Mouse (Mus musculus) limb, embryonic 14.5 days (tissue): ENCODE results near the gene Ucp2. TPM values are rescaled to one million over a fixed set of nuclear protein-coding genes. Genes with fewer than 3 reads are reported as not detected.

ENCODE experiments used
- ATAC-seq: fragments of 200-750 bp; cut with Nextera tagmentation; 2 replicates; pipeline ENCODE4 v1.8.0; 2017; ENCODE audit warnings: low read depth, moderate number of reproducible peaks, moderate TSS enrichment; ENCODE audit not compliant: low FRiP score
- DNase-seq: peaks from one replicate; pipeline ENCODE4 v3.0.0-alpha.2; 2015; ENCODE audit warnings: low spot score
- H3K27ac ChIP-seq: fragments of 300-500 bp; sonication (generic); replicated peaks from 2 replicates; pipeline ENCODE4 v1.5.1; 2014; ENCODE audit warnings: low read depth, mild to moderate bottlenecking, low read length, moderate library complexity, mixed read lengths
- H3K27me3 ChIP-seq: fragments of 300-500 bp; sonication (generic); 2 replicates; pipeline ENCODE4 v1.6.1; 2014; ENCODE audit warnings: low read length, mixed read lengths; ENCODE audit not compliant: control insufficient read depth, insufficient read depth
- H3K36me3 ChIP-seq: fragments of 300-500 bp; sonication (generic); 2 replicates; pipeline ENCODE4 v1.6.1; 2014; ENCODE audit warnings: mild to moderate bottlenecking, low read length, moderate library complexity, mixed read lengths; ENCODE audit not compliant: control insufficient read depth, insufficient read depth
- H3K4me1 ChIP-seq: fragments of 300-500 bp; sonication (generic); 2 replicates; pipeline ENCODE4 v1.6.1; 2014; ENCODE audit warnings: antibody characterized with exemption, low read length, mixed read lengths; ENCODE audit not compliant: control insufficient read depth, insufficient read depth
- H3K4me2 ChIP-seq: fragments of 300-500 bp; sonication (generic); replicated peaks from 2 replicates; pipeline ENCODE4 v1.6.1; 2014; ENCODE audit warnings: low read depth, mild to moderate bottlenecking, low read length, moderate library complexity; ENCODE audit not compliant: severe bottlenecking
- H3K4me3 ChIP-seq: fragments of 300-500 bp; sonication (generic); replicated peaks from 2 replicates; pipeline ENCODE4 v1.5.1; 2014; ENCODE audit warnings: low read length
- H3K9ac ChIP-seq: fragments of 300-500 bp; sonication (generic); 2 replicates; pipeline ENCODE4 v1.6.1; 2014; ENCODE audit warnings: mild to moderate bottlenecking, low read depth, low read length, moderate library complexity; ENCODE audit not compliant: severe bottlenecking
- H3K9me3 ChIP-seq: fragments of 300-500 bp; sonication (generic); 2 replicates; pipeline ENCODE4 v1.6.1; 2016; ENCODE audit warnings: low read length; ENCODE audit not compliant: control insufficient read depth
- POLR2A ChIP-seq: fragments of 200-500 bp; IDR thresholded peaks from 2 replicates; pipeline ENCODE4 v1.8.0; 2012; ENCODE audit warnings: inconsistent platforms, mild to moderate bottlenecking, moderate library complexity, borderline replicate concordance; ENCODE audit not compliant: insufficient read depth, insufficient read length; ENCODE audit errors: extremely low read depth
- WGBS: fragments of 180-500 bp; shearing (Covaris S2); extraction: QIAGEN DNeasy Blood & Tissue Kit; methylation state at CpG from one replicate; pipeline ENCODE4 v1.1.7; 2014; 5-methylcytosine and 5-hydroxymethylcytosine counted together
- polyA plus RNA-seq, 2 experiments: library from polyadenylated mRNA; depleted of rRNA in 1 of 2; stranded (reverse) in 1 of 2; unstranded in 1 of 2; fragments of >200 nt; fragmentation: Nextera tagmentation in 1 of 2; extraction: Ambion mirVana in 1 of 2; gene quantifications; 2 replicates each; pipeline versions ENCODE4 v1.2.1 to v1.2.3; 2012 to 2014

The Ucp2 gene
- 104 and 159 TPM in 2 replicates for polyA plus RNA-seq (2012; rRNA removed)
- polyA plus RNA-seq (2014; fragmentation: Nextera tagmentation; extraction: Ambion mirVana), result 152 and 160 TPM in 2 replicates

DNA sequence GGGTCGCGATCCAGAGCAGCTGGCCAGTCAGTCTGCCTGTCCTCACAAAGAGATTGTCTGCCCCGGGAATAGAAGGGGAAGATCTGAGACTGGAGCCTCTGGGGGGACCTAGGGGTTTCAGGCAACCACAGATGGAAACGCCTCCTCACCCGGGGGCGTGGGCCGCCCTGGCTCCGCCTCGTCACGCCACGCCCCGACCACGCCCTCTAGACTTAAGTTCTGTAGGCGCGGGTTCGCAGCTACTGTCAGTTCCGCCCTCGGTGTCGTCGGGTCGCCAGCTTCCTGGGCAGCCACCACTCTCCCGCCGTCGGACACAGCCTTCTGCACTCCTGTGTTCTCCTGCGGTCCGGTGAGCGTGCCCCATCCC, at the start of gene Ucp2:
Ucp2 (plus strand) TSS at position 221 of the 367 bp plus-strand sequence.
- Histone ChIP-seq H3K9me3 (no peaks in the 10 kb centered on the region), H3K4me3 (peak within 1 kb of the TSS; percentile 44), H3K9ac (peak within 1 kb of the TSS; percentile 60), H3K27ac (peak within 1 kb of the TSS; percentile 19; the same call in 1 of the 2 replicates), H3K4me2 (peak within 1 kb of the TSS; percentile 95), H3K36me3 (peaks cover 9% of the 10 kb centered on the region), H3K27me3 (no peaks in the 10 kb centered on the region), H3K4me1 (peaks cover 27% of the 10 kb centered on the region)
- DNase-seq, result peak; percentile 77
- under 1% methylated on average over 21 of the region's 27 CpGs for WGBS
- TF ChIP-seq POLR2A, result no peak
- peak; percentile 64 for ATAC-seq

DNA sequence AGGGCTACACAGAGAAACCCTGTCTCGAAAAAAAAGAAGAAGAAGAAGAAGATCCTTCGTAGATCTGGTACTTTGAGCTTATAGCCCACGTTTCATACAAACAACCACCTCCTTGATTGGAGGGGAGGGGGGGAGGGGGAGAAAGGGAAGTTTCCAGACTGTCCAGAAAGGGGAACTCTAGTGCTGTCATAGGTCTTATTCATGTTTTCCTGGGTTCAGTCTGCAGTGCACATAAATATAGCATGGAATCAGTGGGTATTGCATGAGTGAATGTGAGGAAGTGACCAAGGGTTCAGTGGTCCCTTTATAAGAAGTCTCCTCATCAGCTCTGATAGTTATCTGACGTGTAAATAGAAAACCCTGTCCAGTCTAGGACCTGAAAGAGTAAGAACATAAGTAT, 49.4 kb upstream of the Ucp2 start:
- H3K36me3 ChIP-seq, result peaks cover 72% of the 10 kb centered on the region
- no peak overlapping the region for H3K27ac ChIP-seq
- no peak for TF ChIP-seq POLR2A
- no peaks in the 10 kb centered on the region for H3K4me1 ChIP-seq
- H3K9ac ChIP-seq, result no peak overlapping the region
- ATAC-seq (no peak), DNase-seq (no peak)
- no peak overlapping the region for H3K4me3 ChIP-seq
- 93% methylated on average over 4 of the region's 4 CpGs for whole genome bisulfite sequencing
- no peak overlapping the region for H3K4me2 ChIP-seq
- no peaks in the 10 kb centered on the region for H3K9me3 ChIP-seq
- no peaks in the 10 kb centered on the region for H3K27me3 ChIP-seq

DNA sequence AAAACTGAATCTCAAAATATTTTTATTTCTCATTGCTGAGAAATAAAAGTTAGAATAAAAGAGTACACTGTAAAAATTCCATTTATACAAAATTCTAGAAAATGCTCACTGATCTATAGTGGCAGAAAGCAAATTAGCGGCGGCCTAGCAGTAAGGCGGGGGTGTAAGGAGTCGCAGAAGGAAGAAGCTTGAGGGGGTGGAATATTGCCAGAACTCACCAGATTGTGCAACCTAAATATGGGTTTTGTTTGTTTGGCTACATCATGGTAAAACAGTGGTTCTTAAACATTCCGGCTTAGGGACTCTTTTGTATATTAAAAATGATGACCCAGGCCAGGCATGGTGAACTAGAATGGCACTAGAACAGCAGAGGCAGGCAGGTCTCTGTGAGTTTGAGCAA, 46.9 kb upstream of the Ucp2 start:
- no peak for DNase-seq
- Histone ChIP-seq H3K27me3 (no peaks in the 10 kb centered on the region), H3K9me3 (no peaks in the 10 kb centered on the region), H3K9ac (no peak overlapping the region), H3K27ac (no peak overlapping the region), H3K4me3 (no peak overlapping the region), H3K4me1 (no peaks in the 10 kb centered on the region), H3K4me2 (no peak overlapping the region), H3K36me3 (peaks cover 78% of the 10 kb centered on the region)
- 95% methylated on average over 5 of the region's 5 CpGs for WGBS
- ATAC-seq, result no peak
- no peak for TF ChIP-seq POLR2A

DNA sequence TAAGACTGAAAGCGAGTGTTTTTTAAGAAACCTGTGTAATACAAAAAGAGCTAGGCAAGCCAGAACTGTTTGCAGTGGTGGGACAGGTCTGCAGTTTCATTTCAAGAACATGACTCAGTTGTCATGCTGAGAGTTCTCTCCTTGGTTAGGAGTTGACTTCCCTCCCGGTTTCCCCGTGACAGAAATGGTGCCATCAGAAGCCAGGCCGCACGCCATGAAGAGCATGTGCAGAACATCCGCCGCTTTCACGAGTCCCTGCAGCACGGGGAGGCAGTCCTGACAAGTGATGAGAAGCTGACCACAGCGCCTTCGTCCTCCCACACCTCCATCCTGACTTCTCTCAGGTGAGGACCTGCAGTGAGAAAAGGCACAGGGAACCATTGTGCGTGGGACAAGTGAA, 44.6 kb upstream of the Ucp2 start:
- no peak for TF ChIP-seq POLR2A
- Histone ChIP-seq H3K4me2 (no peak overlapping the region), H3K9ac (no peak overlapping the region), H3K27me3 (no peaks in the 10 kb centered on the region), H3K27ac (no peak overlapping the region), H3K36me3 (peaks cover 81% of the 10 kb centered on the region), H3K4me3 (no peak overlapping the region), H3K4me1 (no peaks in the 10 kb centered on the region), H3K9me3 (no peaks in the 10 kb centered on the region)
- ATAC-seq (no peak), DNase-seq (no peak)
- WGBS, result 92% methylated on average over 12 of the region's 12 CpGs

DNA sequence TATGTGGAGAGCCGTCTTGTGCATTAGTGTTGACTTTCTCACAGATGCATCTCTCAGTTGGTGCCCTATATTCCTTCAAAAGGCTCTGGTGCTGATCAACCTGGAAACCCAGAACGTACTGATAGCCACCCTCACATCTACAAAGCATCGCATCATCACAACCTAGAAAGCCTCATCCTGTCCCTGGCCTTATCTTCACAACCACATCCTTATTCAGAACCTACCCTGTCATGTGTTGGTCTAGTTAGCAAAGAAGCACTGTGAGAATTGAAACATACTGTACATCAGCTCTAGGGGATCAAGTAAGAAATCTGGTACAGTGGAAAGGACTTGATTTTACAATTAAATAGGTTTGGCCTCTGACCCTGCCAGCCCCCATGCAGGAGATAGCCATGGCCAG, 44.2 kb upstream of the Ucp2 start:
- H3K4me3 ChIP-seq, result no peak overlapping the region
- no peaks in the 10 kb centered on the region for H3K4me1 ChIP-seq
- no peak for TF ChIP-seq POLR2A
- no peak overlapping the region for H3K4me2 ChIP-seq
- peaks cover 86% of the 10 kb centered on the region for H3K36me3 ChIP-seq
- H3K9ac ChIP-seq, result no peak overlapping the region
- H3K9me3 ChIP-seq, result no peaks in the 10 kb centered on the region
- no peak for DNase-seq
- no peak for ATAC-seq
- 87% methylated on average over 3 of the region's 3 CpGs for WGBS
- H3K27ac ChIP-seq, result no peak overlapping the region
- no peaks in the 10 kb centered on the region for H3K27me3 ChIP-seq

DNA sequence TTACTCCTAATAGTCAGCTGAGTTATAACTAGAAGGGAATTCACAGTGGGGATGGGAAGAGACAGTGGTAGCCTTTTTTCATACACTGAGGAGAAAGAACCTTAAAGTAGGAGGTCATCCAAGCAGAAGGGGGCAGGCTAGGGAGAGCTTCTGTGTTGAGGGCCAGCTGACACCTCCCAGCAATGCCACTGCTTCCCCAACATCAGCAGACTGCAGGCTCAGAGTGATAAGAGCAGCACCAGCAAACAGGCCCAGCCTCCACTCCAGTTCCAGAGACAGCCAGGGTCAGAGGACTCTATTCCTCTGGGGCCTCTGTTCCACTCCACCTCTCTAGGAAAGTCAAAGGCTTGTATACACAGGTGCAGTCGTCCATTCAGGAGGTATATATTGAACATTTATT, 35.0 kb upstream of the Ucp2 start:
- DNase-seq (no peak), ATAC-seq (no peak)
- Histone ChIP-seq H3K9me3 (no peaks in the 10 kb centered on the region), H3K27ac (no peak overlapping the region), H3K36me3 (peaks cover 89% of the 10 kb centered on the region), H3K4me1 (no peaks in the 10 kb centered on the region), H3K4me3 (no peak overlapping the region), H3K4me2 (no peak overlapping the region), H3K9ac (no peak overlapping the region), H3K27me3 (no peaks in the 10 kb centered on the region)
- no peak for TF ChIP-seq POLR2A
- 62% methylated on average over 1 of the region's 1 CpGs for WGBS
